Comparison of ENCODE assay signal across 9 mouse cellular contexts in genomic region chr7:6937040-6937439, GRCm38 (mm10). TPM values are rescaled to one million over a fixed set of nuclear protein-coding genes. Genes with fewer than 3 reads are reported as not detected.
A peak's percentile ranks its signal among the peaks of the same experiment; 100 is the strongest.
DNase-seq lines count a peak whose midpoint lies in the region; ATAC-seq lines count a peak whose summit lies in the region.
"Had no signal": no experiment of that assay in that cellular context is flagged by ENCODE, and none has a peak within 500 bp of the region (broad histone marks: within the 10 kb centered on the region; RNA-seq: fewer than 3 reads in every experiment).

No protein-coding gene starts in this region.

- no peak overlapping the region for H3K27ac ChIP-seq in forebrain, embryonic 12.5 days
- H3K27ac ChIP-seq in hindbrain, embryonic 11.5 days (ENCODE audit: low read depth, low read length) = no peak overlapping the region

- no peak overlapping the region for H3K9ac ChIP-seq in forebrain, embryonic 12.5 days
- no peak overlapping the region for H3K9ac ChIP-seq in hindbrain, embryonic 11.5 days (ENCODE audit: low read depth, low read length)

- H3K36me3 ChIP-seq in forebrain, embryonic 12.5 days (replicated peaks) = no peaks in the 10 kb centered on the region
- H3K36me3 ChIP-seq in hindbrain, embryonic 11.5 days (ENCODE audit: control insufficient read depth, insufficient read depth, low read length) = no peaks in the 10 kb centered on the region

- H3K4me2 ChIP-seq in forebrain, embryonic 12.5 days = no peak overlapping the region
- no peak overlapping the region for H3K4me2 ChIP-seq in hindbrain, embryonic 11.5 days (replicated peaks; ENCODE audit: low read depth, low read length)

- peak; percentile 41 for ATAC-seq in forebrain, embryonic 12.5 days (ENCODE audit: low FRiP score)
- peak; percentile 55 for ATAC-seq in hindbrain, embryonic 11.5 days (ENCODE audit: low FRiP score)

- DNase-seq in MN1 (ENCODE audit: low spot score) = peak; percentile 81
- peak; percentile 49 for DNase-seq in c-Kit-positive CD71-positive TER-119-negative erythroid progenitor cells, embryonic 14.5 days (ENCODE audit: low read depth)
- peak; percentile 88 for DNase-seq in hindbrain, embryonic 11.5 days (ENCODE audit: low spot score)
- DNase-seq in layer of hippocampus, adult 8-10 months (ENCODE audit: low spot score in 2 of 2) = peak; percentile 60 to 79
- DNase-seq in lung, postnatal 10 days = peak; percentile 80
- DNase-seq in retina, postnatal 1 day = peak; percentile 83
- DNase-seq in urinary bladder, postnatal 14 days (ENCODE audit: low spot score) = peak; percentile 79

- no peaks in the 10 kb centered on the region for H3K27me3 ChIP-seq in forebrain, embryonic 12.5 days
- H3K27me3 ChIP-seq in hindbrain, embryonic 11.5 days (ENCODE audit: control insufficient read depth, insufficient read depth, low read length) = no peaks in the 10 kb centered on the region

- no peaks in the 10 kb centered on the region for H3K4me1 ChIP-seq in forebrain, embryonic 12.5 days
- no peaks in the 10 kb centered on the region for H3K4me1 ChIP-seq in hindbrain, embryonic 11.5 days (replicated peaks; ENCODE audit: control insufficient read depth, insufficient read depth, low read length)

- 0 out of 2 replicates have a peak, but pooled peaks cover 2% of the 10 kb centered on the region for H3K9me3 ChIP-seq in forebrain, embryonic 12.5 days
- no peaks in the 10 kb centered on the region for H3K9me3 ChIP-seq in hindbrain, embryonic 11.5 days (ENCODE audit: control insufficient read depth, low read length)

- 48% methylated on average over 11 of the region's 11 CpGs for WGBS in forebrain, embryonic 12.5 days
- 48% methylated on average over 11 of the region's 11 CpGs for WGBS in hindbrain, embryonic 11.5 days

- no peak overlapping the region for H3K4me3 ChIP-seq in forebrain, embryonic 12.5 days (replicated peaks)
- H3K4me3 ChIP-seq in hindbrain, embryonic 11.5 days (ENCODE audit: low read depth, low read length) = no peak overlapping the region

RNA-seq across cellular contexts. Expression of gene Aurkc, which starts 58.1 kb away (rescaled TPM):
- polyA plus RNA-seq in forebrain, embryonic 12.5 days (2016; fragmentation: Nextera tagmentation; extraction: Ambion mirVana) = not detected in 2 replicates
- not detected in 2 replicates for polyA plus RNA-seq in hindbrain, embryonic 11.5 days (2014; fragmentation: Nextera tagmentation; extraction: Ambion mirVana)
- total RNA-seq in layer of hippocampus, adult 8-10 months (2022) = under 1 TPM in 1 of 4 experiments, not detected in 3; 0.60 TPM
- polyA plus RNA-seq: liver, embryonic 16.5 days had no signal
